Mouse (Mus musculus) left cerebral cortex, adult 18-20 months (tissue): ENCODE data around the gene Rnf152. TPM values are rescaled to one million over a fixed set of nuclear protein-coding genes. Genes with fewer than 3 reads are reported as not detected.

Source experiments
- DNase-seq, 2 experiments: peaks; one replicate each; pipeline ENCODE4 v3.0.0; 2021 to 2022; ENCODE audit warnings: low spot score in 2 of 2, mixed read lengths in 1 of 2
- long read RNA-seq, 2 experiments: library from polyadenylated mRNA; stranded (forward); transcript quantifications; one replicate each; pipeline ENCODE4 v2.0.0; 2021
- total RNA-seq, 2 experiments: library from RNA; stranded (reverse); gene quantifications; 2 replicates each; pipeline ENCODE4 v1.2.3; 2021

The Rnf152 gene
- total RNA-seq: 1 to 10 TPM; 8.2 to 8.4 TPM
- long read RNA-seq, experiment 1, full-length matches to known transcripts: 1 of 4 reads
- long read RNA-seq, experiment 1, partial matches to known transcripts: 0 of 4 reads
- long read RNA-seq, experiment 1, other reads (novel, unspliced or antisense): 3 of 4 reads
- long read RNA-seq, experiment 2: 0 reads

DNA sequence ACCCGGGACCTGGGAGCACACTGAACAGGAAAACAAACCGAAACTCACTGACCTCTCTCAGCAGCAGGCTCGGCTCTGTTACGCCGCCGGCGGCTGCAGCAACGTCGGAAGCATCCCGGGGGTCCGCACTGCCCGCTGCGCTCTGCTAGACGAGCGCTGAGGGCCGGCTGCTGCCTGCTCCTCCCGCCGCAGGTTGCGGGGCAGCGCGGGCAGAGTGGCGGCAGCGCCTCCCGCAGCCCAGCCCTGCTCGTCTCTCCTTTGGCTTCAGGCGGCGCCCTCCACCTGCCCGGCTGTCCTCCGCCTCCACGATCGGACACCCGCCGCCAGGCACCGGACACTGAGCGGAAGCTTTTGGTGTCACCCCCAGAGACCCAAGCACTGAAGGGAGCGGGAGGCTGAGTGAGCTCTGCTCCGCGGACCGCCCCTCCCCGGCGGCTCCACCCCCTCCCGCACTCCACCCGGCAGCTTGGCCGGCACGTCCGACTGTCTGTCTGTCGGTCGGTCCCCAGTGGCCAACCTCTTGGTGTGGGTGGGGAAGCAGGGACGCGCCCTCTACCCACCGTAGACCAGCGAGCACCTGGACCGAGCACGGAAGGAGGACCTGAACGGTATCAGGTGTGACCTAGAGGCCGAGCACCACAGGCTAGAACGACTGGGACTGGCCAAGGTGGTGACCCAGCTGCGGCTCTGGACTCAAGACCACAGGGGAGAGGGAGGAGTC, at the start of gene Rnf152:
Rnf152 (minus strand) TSS at position 420 of the 721 bp plus-strand sequence.
- peak; percentile 18 to 29 for DNase-seq

DNA sequence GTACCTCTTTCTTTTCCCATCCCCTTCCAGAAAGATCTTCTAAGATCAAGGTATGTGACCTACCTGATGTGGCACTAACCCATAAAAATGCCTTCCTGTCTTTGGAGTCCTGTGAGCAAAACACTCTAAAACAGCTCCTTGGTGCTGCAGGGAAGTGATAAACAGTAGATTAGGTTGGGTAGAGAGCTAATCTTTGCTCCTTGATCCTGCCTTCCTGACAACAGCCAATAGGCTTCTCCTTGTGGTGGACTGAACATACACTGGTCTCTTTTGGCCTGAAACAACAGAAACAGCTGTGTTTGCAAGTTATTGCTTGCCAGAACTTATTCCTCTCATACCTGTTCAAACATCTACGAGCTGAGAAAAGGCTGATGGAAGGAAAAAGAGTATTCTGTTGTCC, 46.3 kb upstream of the Rnf152 start:
- no peak for DNase-seq

DNA sequence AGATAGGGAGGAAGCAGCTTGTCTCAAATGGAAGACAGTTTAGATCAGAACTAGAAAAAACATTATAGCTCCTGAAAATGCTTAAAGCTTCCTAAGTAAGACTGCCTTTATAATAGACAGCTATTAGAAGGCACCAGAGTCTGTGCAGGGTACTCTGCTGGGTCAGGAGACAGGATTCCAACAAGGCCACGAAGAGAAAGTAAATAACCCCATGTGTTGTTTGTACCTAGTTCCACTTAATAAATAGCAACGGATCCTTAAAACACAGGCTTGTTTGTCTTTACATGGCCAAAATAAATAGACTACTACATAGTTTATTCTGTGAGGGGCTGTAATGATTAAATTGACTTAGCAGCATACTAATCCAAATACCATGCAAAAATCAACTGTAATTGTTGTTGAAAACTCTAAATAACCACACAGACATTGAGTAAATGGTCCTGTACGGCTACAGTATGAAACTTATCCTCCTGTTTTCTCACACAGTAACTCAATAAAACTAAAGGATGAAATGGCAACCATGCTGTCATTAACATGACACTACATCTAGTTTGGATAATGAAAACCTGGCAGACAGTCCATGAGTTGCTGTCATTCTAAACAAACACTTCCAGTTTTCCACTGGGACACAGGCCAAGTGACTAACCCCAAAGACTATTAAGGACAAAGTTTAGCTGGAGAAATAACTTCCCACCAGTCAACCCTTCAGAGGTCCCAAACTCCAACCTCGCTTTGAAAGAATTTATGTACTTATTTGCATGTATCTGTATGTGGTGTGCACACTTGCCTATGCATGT, 27.8 kb upstream of the Rnf152 start:
- no peak for DNase-seq

DNA sequence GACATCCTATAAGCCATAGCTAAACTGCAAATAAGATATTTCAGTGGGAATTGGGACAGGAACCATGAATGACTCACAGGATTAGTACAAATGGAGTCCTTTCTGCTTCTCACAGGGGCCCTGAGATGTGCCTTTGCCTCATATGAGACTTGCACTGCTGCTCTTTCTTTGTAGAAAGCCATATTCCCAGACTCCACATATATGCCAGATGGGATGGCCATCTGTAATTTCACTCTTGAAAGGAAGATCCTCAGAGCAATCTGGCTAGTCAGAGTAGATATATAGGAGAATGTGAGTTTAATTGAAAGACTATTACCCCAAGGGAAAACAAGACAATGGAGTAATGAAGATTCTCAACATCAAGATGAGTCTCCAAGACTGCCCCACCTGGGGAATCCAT, 21.0 kb upstream of the Rnf152 start:
- no peak for DNase-seq

DNA sequence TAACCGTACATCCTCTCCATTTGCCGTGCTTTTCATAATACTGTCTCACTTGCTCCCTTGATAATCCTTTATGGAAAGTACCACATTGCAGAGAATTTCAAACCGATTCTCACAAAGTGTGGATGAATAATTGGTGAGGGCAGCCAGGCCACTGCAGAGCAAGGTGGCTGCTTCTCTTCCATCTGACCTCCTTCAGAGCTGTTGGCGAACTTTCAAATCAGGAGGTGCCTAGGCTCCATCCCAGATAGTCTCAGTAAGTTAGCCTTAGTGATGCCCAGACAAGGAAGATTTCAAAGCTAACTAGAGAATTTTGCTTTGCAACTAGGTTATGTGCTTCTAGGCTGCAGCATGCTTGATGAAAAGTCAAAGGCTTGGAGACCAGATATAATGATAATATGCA, 18.1 kb upstream of the Rnf152 start:
- no peak for DNase-seq

DNA sequence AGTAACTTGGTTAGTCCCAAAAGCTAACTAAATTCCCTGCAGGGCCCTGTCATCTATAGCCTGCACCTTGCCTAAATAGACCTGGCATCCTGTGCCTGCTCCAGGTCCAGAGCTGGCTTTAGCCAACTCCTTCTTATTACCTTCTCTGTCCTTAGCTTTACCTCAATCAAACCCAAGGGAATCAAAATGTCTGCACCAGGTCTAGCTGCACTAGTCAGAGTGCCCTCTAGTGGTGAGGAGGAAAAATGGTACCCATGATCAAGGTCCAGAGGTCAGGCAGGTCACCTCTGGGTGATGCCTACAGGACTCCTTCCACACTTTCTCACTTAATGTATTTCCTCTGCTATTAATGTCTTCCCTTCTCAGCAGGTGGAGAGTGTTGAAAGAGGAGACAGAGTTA, 6.2 kb upstream of the Rnf152 start:
- no peak for DNase-seq

DNA sequence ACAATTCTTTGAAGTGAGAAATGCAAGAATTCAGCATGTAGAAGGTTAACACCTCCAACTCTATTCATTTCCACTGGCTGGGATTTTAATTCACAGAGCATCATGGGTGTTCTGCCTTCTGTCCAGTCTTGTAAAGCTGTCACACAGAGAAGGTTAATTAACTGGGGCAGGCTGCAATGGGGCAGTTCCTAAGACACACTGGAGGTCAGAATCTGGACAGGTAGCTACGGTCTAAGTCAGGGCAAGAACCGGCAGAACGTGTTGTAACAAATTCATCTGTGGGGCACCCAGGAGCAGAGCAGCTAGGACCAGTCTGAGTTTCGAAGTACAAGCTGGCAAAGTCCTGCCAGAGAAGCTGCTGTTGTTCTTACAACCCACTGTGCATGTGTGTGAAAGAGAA, 2.4 kb upstream of the Rnf152 start:
- DNase-seq: no peak

DNA sequence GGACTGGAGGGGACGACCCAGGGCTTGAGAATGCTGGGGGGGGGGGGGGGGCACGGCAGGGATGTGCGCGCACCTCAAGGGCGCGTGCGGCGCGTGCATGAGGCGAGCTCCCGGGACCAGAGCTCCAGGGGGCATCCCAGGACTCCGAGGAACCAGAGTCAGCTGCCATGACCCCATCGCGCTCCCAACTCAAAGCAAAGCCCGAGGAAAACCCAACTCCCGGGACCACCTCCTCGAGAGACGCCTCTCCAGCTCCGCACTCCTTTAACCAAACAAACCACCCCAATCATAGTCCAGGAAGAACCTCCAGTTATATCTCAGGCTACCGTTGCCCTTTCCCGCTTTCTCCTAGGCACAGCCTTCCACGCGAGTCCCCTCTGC, 610 bp downstream of the Rnf152 start:
- peak in 1 of 2 experiments; percentile 6 for DNase-seq

DNA sequence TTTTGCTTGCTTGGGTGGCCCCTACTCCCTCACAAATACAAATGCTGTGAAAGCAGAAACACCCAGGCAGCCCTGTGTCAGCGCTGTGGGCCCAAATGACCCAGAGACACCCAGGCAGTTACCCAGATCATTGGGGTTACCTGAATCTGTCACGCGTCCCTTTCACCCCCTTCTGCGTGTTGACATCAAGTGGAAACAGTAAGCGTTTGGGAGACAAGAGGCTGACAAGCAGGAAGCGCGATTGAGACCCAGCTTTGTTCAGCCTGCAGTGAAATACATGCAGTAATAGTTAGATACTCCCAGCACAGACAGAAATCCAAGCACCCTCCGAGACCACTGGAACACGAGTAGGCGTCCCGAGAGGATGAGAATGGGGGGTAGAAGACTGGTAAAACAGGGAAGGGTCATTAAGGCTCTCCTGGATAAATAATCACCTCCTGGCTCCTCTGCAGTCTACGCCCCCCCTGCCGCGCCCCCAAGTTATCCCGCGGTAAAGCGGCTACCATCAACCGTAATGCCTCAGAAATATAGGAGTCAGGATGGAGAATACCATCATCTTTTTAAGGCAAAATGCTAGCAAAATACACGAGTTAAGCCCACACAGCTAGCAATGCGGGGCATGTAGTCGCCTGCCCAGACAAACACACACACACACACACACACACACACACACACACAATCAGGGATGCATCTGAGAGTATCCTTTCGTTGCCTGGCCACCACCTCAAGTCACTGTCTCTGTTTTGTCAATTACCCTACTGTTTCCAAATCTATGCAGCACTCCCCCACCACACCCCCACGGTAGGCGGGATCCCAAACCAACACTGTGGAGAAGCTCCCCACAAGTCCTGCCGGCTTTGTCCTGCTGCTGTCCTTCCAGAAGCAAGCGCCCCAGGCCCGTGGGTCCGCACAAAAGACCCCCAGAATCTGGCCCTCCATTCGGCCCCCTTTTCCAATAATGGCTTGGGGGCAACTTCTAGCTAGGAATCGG, 1.3 kb downstream of the Rnf152 start:
- peak; percentile 22 to 28 for DNase-seq

DNA sequence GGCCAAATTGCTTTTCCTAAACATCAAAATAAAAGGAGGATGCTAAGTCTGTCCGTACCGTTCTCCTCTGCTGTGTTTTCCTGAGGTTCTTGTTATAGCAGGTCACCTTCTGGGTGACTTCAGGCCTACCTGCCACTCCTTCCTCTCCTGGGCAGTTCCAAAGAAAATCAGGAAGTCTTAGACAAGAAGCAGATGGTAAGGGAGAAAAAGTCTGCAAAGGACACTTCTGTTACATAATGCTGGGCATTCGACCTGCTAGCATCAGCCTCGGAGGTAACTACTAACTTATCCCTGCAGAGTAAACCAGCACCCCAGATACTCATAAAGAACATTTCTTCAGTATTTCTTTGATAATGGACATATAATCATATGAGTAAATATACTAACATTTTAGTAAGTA, 4.7 kb downstream of the Rnf152 start:
- DNase-seq: no peak

DNA sequence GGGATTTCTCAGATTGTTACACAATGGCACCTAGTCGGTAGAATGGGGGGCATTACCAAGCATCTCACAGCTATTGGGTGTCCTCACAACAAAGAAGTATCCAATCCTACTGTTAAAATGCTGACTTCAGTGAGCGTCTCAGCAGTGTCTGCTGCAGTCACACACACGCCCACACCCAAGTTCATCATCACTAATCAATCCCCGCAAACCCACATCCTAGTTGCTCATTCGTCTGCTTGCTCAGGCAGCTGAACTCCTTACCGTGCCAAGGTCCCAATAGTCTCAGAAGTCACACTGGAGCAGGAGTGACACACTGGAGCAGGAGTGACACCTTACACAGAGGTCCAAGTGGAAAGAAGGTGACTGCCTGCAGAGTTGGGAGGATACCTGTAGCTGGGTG, 14.2 kb downstream of the Rnf152 start:
- no peak for DNase-seq

DNA sequence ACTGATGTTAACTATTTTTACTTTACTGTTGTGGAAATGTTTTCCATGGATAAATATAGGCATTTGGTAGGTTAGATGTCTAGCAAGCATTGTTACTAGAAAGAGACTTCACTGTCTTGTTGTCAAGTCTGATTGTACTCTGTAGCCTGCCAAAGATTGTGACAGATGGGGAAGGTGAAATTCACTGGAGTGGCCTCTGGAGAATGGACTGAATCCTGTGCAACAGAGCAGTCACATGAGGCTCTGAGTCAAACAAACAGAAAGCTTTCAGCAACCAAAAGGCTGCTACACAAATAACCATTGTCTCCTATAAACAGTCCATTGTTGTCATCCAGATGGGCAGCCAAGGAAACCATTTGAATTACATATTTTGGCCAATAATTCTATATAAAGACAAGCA, 15.6 kb downstream of the Rnf152 start:
- no peak for DNase-seq

DNA sequence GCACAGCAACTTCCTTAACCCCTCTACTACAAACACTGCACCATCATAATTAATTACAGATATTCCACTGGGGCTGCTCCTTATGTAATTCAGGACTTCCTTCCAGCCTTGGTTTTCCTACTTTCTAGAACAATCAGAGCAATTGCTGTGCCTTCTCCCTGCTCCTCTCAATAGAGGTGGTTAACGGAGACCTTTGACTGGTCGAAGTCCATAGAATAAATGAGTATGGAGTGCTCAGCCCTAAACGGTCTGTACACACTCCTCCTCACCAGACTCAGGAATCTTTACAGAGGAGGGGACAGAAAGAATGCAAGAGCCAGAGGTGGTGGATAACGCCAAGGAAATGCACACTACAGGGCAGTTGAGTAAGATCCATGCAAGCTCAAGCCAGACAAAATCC, 19.1 kb downstream of the Rnf152 start:
- DNase-seq: no peak

DNA sequence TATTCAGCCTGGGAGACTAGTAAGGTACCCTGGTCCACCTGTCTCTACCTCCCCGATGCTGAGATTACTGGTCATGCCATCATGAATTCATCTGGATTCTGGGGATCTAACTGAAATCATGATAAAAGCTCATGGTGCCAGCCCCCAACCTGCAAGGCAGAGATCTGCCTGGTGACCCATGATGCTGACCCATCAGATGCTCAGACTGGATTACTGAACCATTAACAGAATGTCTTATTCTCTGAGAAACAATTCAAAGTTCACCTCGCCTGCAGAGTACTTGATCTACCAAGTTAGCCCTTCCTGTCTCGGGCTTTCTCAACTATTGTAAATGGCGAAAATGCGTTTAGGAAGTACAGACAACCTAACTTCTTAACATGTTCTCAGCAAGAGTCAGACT, 20.4 kb downstream of the Rnf152 start:
- no peak for DNase-seq

DNA sequence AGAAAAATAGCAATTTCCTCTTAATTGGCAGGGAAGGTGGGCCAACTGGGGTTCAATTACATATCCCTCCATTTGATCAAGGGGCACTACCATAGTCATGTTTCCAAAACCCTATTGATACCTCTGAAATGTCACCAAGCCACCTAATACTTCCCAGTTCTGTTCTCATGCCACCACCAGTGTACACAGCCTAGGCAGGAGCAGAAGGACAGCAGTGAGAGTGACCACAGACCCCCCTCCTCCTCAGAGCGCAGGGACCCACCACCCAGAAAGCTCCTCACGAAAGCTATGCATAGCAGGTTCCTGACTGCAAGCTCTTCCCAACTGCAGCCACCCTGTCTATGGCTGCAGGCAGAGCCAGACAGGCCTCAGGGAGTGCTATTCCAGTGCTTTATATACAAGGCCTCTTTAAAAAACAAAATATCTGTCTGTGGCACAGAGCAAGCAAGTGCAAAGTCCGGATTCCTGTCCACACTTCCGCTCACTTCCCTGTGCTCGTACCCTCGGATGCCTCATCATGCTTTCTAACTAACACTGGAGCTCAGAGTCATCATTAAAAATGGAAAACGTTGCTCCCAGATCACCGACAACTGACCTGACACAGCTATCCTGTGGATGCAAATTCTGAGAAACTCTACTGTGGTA, 24.3 kb downstream of the Rnf152 start:
- no peak for DNase-seq

DNA sequence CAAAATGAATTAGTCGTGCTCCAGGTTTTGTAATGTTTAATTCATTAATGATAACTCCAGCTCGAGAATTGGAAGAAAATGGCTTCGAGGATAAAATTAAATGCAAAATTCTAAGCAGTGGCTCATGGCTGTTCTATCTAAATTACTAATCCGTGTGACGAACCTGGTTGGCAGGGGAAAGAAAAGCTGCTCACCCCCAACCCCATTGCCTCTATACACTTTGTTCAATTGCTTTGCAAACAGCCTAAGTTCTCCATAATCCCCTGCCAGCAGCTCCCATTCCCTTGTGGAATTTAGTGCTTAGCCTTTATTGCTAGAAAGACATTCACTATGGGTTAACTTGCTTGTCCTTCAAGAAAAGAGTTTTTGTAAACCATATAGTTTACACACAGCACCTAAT, 24.9 kb downstream of the Rnf152 start:
- DNase-seq: no peak

DNA sequence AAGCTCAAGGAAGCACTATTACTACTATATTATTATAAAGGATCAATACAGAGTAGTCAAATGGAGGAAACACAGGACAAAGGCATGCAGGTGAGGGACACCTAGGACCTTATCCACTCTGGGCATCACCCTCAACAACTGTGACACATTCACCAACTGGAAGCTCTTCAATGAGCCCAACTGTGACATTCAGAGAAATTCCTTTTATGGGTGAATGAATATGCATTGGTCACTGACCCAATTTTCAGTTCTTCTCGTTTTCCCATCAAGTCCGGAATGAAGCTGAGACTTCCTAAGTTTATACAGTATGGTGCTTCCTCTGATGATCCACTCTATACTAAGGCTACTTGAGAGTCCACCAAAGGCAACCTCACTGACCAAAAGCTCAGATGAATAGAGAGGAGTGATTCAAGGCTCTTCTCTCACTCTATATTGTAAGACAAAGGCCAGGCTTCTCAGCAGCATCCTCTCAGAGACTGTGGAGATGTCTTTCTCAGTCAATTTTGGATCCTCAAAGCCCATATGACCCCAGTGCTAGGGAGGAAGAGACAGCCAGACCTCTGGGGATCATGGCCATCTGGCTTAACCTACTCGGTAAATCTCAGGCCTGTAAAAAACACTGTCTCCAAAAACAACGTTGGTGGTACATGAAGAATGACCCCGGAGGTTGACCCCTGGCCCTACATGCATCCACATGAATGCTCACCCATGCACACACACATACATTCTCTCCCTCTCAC, 25.8 kb downstream of the Rnf152 start:
- DNase-seq: no peak

DNA sequence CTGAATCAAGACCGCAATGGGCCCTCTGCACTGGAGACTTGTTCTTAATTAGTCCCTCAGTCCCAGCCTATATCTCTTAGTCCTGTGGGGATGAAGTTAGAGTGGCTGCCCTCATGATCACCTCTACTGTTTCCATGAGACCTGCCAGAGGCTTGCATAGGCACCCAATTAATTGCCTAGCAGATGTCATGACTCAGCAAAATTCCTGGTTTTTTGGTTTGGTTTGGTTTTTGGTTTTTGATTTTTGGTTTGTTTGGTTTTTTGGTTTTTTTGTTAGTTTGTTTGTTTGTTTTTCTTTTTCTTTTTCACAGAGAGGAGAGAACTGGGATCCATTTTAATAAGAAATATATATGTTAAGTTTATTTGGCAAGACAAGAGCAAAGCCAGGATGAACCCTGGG, 28.7 kb downstream of the Rnf152 start:
- DNase-seq: no peak

DNA sequence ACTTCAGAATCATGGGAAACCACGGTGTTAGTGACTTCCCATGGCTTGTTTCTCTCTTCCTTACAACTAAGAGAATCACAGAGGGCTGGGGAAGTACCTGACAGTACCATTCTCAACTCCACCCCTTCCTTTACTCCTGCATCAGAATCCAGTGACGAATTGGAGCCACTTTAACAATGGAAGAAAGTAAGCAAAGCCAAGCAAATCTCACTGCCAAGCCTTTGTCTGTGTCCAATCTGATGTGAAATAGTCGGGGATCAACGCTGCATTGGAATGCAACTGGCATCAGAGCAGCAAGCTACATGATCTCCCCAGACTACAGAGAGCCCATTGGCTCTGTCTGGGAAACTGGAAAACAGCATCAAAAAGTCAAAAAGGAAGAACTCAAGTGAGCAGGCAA, 31.9 kb downstream of the Rnf152 start:
- no peak for DNase-seq
